Mouse (Mus musculus): Measurements from ENCODE around the gene Cdc37l1.

Cdc37l1 gene

DNA sequence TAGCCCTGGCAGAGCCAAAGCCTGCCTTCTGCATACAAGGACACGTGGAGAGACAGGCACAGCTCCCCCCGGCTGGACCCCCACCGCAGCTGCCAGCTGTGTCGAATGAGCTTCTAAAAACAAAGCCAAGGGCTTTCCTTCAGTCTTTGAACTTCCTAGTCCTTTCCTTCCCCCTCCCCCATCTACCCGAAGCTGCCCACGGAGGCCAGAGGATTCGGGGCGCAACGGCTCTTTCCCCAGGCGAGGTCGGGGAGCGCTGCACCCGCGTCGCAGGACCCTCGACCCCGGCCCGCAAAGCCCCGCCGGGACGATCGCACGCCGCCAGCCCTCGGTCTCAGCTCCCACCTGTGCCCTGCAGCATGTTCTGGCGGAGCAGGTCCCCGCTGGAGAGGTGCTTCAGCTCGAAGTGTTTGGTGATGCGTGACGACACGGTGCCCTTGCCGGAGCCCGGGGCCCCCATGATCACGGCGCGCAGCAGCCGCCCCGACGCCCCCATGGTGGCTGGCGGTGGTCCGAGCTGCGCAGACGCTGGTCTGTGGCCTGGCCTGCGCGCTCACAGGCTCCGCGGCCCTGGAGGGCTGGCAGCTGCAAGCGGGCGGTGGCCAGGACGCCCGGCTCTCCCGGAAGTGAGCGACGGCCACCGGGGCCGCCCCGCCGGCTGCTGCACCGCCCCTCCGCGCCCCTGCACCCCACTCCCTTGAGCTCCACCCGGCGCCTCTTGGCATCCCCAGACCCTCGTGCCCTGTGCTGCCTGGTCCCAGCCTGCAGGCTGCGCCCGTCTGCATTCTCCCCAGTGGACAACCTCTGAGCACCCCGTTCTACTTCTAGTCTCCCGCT, 57.4 kb downstream of the Cdc37l1 start, which contains the start of gene Ak3:
Ak3 (minus strand) TSS at position 628 of the 837 bp plus-strand sequence.
- under 1% methylated on average over 68 of the region's 68 CpGs for WGBS

DNA sequence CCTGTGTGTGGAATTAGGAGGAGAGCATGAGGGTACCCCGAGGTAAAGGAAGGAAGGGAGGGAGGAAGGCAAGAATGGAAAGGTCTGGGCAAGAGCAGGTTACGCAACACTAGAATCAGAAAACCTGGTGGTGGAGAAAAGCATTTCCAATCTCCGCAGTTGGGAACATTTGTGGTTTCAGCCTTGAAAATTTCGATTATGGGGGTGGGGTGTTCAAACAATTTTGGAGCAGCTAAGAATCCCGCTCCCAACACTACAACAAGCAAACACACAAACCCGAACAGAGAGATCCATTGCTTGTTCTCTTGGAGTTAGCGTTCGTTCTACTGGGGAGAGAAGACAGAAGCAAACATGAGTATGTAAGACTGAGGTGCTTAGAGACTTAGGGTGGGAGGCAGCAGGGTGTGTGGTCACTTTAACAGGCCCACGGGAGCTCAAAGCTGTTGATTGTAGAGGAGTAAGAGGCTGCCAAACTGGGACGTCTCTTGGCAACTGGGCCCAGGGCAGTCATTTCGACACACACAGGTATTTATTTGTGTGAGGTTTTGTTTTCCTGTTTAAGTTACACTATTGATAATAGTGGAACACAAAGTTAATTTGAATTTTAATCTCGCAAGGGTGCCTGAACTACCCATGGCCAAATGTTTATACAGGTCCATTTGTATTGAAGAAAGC, 59.4 kb downstream of the Cdc37l1 start:
- 75% methylated on average over 12 of the region's 12 CpGs for WGBS

DNA sequence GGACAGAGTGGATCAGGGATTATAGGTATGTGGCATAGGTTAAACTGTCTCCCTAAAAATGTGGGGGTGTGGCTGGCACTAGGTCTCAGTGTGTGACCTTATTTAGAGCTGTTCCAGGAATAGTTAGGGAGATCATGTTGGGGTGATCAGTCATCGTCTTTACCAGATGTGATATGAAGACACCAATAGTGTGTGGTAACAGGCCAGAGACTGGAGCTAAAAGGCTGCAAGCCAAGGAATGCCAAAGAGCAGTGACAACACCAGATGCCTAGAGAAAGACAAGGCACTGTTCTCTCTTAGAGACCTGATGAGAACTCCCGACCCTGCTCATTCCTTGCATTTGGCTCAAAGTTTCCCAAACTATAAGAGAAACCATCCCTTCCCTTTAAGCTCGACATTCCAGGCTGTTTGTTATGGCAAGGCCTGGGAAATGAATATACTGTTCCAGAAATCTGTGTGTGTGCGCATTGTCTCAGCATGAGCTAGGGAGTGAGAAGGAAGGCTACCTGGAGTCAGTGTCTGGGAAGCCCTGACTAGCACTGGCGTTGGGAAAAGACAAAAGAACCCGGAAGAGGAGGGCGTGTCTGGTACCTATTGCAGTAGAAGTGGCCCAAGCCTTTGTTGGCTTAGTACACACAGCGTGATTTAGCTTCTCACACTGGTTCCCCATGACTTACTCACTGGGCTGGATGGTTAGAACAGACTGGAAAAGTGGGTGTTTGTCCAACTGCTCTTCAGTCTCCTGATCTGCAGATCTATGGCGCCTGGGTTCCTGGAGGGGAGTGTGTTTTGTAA, 60.2 kb downstream of the Cdc37l1 start:
- 79% methylated on average over 9 of the region's 9 CpGs for WGBS

DNA sequence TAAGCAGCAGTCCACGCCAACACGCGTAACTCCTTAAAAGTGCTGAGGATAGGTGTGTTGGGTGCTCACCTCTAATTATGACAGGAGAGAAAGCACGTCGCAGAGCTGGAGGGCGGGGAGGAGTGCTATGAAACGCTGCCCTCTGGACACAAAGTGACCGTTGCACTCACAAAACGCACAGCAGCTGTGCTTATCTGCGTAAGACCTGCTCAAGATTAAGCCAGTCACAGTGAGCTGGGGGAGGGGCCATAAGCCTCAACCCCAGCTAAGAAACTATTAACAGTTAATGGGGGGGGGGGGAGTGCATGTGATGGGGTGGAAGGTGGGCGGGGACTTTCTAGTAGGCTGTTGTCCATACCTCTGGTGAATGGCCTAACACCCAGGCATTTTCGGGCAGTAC, 62.6 kb downstream of the Cdc37l1 start:
- WGBS, result 96% methylated on average over 12 of the region's 12 CpGs

DNA sequence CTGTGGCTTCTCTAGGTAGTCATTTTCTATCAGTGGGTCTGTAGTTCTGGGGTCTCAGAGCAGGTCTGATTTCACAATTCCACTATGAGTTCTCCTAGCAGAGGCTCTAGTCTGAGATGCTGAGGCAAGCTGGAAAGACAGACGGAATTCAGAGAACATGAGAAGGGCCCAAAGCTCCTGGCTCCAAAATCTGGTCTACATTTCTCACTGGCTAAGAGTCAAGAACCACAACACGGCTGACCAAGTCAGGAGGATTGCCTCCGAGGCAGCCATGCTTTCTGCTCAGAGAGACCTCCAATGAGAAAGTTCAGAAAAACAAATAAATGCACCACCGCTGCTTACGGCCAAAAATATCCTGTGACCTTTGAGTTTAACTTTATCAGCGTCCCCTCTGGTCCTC, 64.4 kb downstream of the Cdc37l1 start:
- WGBS, result 86% methylated on average over 6 of the region's 6 CpGs

DNA sequence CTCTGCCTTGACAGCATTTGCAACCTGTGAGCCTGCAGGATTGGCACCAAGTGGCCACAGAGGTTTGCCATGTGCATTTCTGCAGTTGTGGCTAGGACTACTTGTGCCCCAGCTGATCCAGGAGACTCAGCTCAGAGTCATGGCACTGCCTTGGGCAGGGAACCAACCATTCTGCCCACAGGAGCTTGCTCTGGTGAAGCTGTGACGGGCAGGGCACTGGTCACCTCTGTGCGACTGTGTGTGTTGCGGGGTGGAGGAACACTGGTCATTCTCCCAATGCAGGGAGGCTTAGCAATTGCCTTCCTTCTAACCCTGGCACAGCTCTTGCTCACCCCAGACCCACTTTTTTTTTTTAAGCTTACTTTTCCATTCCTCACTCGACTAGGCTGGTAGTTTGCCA, 65.3 kb downstream of the Cdc37l1 start:
- WGBS, result 87% methylated on average over 4 of the region's 4 CpGs

DNA sequence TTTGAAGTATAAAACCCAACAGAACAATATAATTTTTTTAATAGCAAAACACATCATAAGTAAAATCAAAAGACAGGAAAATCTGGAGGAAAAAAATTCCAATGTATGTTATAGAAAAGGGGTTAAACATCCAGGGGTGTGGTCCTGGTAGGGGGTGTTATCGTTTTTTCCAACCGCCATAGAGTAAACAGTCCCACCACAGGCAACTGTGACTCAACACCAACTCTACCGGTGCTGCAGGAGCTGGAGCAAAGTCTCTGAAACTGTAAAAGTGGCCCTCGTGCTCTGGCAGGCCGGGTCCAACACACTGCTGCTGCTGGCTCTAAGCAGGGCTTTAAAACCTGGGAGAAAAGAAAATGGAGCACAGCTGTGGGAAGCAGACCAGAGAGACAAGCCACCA, 68.6 kb downstream of the Cdc37l1 start:
- WGBS, result 88% methylated on average over 5 of the region's 5 CpGs

DNA sequence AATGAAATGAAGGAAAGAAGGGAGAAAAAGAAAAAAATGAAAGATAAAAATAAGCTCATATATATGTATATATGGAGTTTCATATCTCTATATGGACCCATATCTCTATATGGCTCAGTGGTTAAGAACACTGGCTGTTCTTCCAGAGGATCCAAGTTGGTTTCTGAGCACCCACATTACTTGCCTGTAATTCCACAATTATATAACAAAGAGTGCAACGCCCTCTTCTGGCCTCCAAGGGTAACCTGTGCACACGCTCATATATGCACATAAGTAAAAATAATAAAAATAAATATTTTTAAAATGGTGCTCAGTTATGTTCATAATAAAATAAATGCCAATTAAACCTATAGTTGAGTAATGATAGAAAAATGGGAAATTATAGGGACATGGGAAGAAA, 69.5 kb downstream of the Cdc37l1 start:
- WGBS, result 81% methylated on average over 2 of the region's 2 CpGs

DNA sequence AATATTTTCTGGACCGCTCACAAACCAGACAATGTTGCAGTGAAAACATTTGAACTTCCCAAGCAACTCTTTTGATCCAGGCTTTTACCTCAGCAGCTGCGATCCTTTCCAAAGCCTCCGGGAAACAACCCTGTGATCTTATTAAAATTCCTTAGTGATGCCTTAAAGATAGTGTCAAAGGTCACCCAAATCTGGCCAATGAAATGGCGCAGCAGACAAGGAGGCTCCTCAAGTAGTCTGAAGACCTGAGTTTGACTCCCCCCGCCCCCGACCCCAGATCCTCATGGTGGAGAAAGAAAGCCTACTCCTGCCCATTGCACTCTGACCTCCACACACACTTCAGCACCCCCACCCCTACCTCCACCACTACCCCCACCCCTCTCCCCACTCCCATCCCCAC, 70.1 kb downstream of the Cdc37l1 start:
- 42% methylated on average over 6 of the region's 6 CpGs for WGBS

DNA sequence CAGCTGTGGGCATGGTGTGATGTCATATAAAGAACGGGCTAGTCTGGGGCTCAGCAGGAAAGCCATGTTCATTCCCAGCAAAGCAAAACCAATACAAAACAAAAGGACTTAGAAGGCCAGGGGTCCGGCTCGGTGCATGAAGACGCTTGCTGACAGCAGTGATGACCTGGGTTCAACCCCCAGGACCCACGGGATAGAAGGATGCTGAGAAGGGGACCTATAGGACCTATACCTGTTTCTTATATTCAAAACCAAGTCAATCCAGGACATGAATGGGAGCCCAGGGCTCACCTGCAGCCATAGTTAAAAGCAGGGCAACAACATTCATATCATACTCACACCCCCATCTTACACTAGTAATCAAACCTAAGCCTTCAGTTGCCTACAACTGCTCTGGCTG, 72.9 kb downstream of the Cdc37l1 start:
- WGBS, result 85% methylated on average over 5 of the region's 5 CpGs

DNA sequence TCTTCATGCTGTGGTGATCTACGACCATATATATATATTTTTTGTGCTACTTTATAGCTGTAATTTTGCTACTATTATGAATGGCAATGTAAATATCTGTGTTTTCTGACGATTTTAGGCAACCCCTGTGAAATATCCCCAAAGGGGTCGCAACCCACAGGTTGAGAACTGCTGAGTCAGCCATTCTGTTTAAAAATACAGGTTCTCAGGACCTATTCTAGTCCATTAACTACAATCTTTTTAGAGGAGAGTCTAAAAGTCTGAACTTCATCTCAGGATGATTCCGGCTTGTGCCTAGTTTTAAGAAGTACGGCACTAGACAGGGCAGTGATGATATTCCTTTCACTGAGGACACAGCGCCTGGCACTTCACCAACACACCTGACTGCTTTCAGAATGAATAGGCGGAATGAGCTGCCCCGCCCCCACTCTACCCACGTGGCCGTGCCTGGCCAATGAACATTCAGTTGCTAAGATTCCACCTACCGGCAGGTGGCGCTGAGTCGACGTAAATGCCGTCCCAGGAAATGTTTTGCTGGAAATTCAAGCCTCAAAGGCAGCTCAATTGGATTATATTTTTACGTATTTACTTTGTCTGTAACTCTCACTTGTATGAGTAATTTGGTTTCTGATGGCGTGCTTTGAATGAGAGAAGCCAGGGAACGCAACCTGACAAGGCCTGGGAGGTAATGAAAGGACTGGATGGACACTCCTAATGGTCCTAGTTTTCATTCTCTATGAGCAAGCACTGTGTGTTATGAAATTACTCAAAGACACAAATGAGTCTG, 73.6 kb downstream of the Cdc37l1 start:
- 14% methylated on average over 18 of the region's 18 CpGs for WGBS

DNA sequence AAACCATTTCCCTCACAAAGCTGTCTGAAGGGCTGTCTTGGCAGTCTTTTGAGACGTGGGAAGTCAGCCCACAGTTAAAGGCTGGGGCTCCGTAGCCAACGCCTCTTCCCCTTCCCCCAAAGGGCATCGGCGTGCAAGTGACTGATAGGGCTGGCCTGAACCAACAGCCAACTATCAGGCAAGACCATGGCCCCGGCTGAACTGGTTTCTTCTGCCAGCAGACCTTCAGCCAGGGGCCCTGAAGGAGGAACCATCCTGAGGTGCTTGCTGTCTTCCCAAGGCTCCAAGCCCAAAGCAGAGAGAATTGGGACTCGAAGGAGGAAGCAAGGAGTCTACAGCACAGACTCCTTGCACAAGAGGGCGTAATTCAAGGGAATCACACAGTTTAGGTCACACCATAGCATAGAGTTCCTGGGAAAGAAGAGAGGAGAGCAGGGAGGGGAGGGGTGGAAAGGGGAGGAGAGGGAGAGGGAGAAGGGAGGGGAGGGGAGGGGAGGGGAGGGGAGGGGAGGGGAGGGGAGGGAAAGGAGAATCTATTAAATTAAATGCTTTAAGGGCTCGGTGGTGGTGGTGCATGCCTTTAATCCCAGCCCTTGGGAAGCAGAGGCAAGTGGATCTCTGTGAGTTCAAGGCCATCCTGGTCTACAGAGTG, 74.4 kb downstream of the Cdc37l1 start:
- 43% methylated on average over 9 of the region's 9 CpGs for WGBS

DNA sequence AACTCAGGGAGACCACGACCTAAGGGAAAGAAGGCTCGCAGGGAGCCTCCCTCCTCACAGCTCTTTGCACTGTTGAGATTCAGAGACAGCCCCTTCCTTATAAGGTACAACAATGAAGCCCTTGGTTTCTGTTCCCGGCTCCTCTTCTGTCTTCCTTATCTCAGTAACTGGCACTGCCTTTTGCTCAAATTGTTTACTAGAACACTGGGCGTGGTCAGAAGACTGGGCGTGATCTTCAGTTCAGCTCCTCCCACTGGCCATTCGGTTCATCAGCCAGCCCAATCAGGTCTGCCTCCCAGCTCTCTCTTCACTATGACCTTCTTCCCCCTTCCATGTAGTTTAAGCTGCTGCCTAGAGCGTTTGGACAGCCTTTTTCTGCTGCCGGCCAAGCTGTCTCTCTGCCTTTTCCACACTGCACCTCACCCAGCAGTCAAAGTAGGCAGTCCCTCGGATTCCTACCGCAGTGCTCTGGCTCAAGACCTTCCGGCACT, 76.9 kb downstream of the Cdc37l1 start:
- WGBS, result 33% methylated on average over 11 of the region's 11 CpGs

DNA sequence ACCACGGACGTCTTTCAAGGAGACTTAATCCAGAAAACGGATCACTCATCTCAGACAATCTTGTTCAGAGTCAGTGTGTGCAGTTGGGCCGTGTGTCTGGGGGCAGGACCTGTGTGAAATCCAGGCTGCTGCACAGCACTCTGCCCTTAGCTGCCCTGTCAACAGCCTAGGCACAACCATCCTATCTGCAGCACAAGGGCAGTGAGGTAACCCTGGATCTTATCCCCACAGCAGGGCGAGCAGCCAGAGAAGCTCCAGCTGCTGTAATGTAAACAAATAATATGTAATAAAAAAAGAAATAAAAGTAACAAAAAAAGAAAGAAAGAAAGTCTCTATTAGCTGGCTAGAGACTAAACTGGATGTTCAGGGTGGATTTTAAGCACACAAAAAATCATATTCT, 79.0 kb downstream of the Cdc37l1 start:
- WGBS, result 80% methylated on average over 5 of the region's 5 CpGs

DNA sequence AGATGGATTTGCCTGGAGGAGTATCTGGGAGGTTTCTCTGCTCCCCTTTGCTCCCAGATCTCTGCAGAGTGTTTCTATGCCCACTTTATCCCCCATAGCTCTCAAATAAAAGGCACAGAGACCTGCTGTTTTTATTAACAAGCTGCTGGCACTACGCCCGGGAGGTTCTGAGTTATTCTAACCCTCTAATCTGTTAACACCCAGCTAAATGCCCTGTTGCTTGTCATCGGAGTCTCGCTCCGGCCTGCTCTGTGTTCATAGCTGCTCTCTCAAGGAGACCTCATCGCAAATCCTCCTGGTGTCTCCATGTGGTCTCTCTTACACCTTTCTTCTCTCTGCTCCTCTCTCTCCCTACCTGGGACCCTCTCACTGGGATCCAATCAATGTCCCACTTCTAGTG, 84.7 kb downstream of the Cdc37l1 start:
- 67% methylated on average over 6 of the region's 6 CpGs for WGBS
